Mouse (Mus musculus) heart, postnatal 0 days (tissue): ENCODE data around the gene Aldh3a2. TPM values are rescaled to one million over a fixed set of nuclear protein-coding genes. Genes with fewer than 3 reads are reported as not detected.

Source experiments
- ATAC-seq: fragments of 200-750 bp; cut with Nextera tagmentation; 2 replicates; pipeline ENCODE4 v1.8.0; 2017; ENCODE audit warnings: low read depth, moderate number of reproducible peaks, moderate library complexity; ENCODE audit not compliant: insufficient read depth
- DNase-seq: peaks from one replicate; pipeline ENCODE4 v3.0.0-alpha.2; 2016; ENCODE audit warnings: low spot score
- H3K27ac ChIP-seq: fragments of 300-500 bp; sonication (generic); 2 replicates; pipeline ENCODE4 v1.5.1; 2014; ENCODE audit warnings: low read depth, mild to moderate bottlenecking
- H3K27me3 ChIP-seq: fragments of 300-500 bp; sonication (generic); 2 replicates; pipeline ENCODE4 v1.6.1; 2014; ENCODE audit warnings: low read length, mixed read lengths; ENCODE audit not compliant: control insufficient read depth, insufficient read depth
- H3K36me3 ChIP-seq: fragments of 300-500 bp; sonication (generic); replicated peaks from 2 replicates; pipeline ENCODE4 v1.6.1; 2014; ENCODE audit warnings: low read length, mixed read lengths; ENCODE audit not compliant: control insufficient read depth, insufficient read depth
- H3K4me1 ChIP-seq: fragments of 300-500 bp; sonication (generic); 2 replicates; pipeline ENCODE4 v1.6.1; 2014; ENCODE audit warnings: antibody characterized with exemption; ENCODE audit not compliant: control insufficient read depth, insufficient read depth
- H3K4me2 ChIP-seq: fragments of 300-500 bp; sonication (generic); 2 replicates; pipeline ENCODE4 v1.6.1; 2014; ENCODE audit warnings: low read depth, mild to moderate bottlenecking, low read length, moderate library complexity
- H3K4me3 ChIP-seq: fragments of 300-500 bp; sonication (generic); 2 replicates; pipeline ENCODE4 v1.5.1; 2014; ENCODE audit warnings: low read depth, low read length
- H3K9ac ChIP-seq: fragments of 300-500 bp; sonication (generic); replicated peaks from 2 replicates; pipeline ENCODE4 v1.6.1; 2014; ENCODE audit warnings: low read depth, low read length, mixed read lengths
- H3K9me3 ChIP-seq: fragments of 300-500 bp; sonication (generic); replicated peaks from 2 replicates; pipeline ENCODE4 v1.6.1; 2016; ENCODE audit warnings: low read length; ENCODE audit not compliant: control insufficient read depth
- CTCF ChIP-seq: IDR thresholded peaks from 2 replicates; pipeline ENCODE4 v1.5.1; 2016; ENCODE audit warnings: antibody characterized with exemption, control low read depth, low read depth
- EP300 ChIP-seq: IDR thresholded peaks from 2 replicates; pipeline ENCODE4 v1.6.1; 2016; ENCODE audit warnings: antibody characterized with exemption, low read depth
- whole genome bisulfite sequencing: fragments of 180-500 bp; shearing (Covaris S2); extraction: QIAGEN DNeasy Blood & Tissue Kit; methylation state at CpG from one replicate; pipeline ENCODE4 v1.1.7; 2014; 5-methylcytosine and 5-hydroxymethylcytosine counted together
- polyA plus RNA-seq: library from polyadenylated mRNA; unstranded; fragments of >200 nt; fragmentation: Nextera tagmentation; extraction: Ambion mirVana; gene quantifications from 2 replicates; pipeline ENCODE4 v1.2.1, GENCODE M21; 2015
- total RNA-seq: library from RNA; depleted of rRNA; stranded (reverse); fragments of >200 nt; gene quantifications from 2 replicates; pipeline ENCODE4 v1.2.3, GENCODE M21; 2014; ENCODE audit warnings: low replicate concordance

Aldh3a2 gene
- total and polyA plus RNA-seq, 2 experiments from 2014 or later: 29.1 to 36.0 TPM

GRCm38 (mm10) chr11:61252807-61253206 lies 14.5 kb downstream of the Aldh3a2 start:
- peaks cover 7% of the 10 kb centered on the region; the same call in 1 of the 2 replicates for H3K4me1 ChIP-seq
- TF ChIP-seq EP300: no peak
- no peak for TF ChIP-seq CTCF
- H3K9ac ChIP-seq: no peak overlapping the region
- peak; percentile 84 for ATAC-seq
- DNase-seq: peak; percentile 84
- H3K9me3 ChIP-seq: no peaks in the 10 kb centered on the region
- H3K27me3 ChIP-seq: no peaks in the 10 kb centered on the region
- 30% methylated on average over 12 of the region's 12 CpGs for WGBS
- H3K4me2 ChIP-seq: peak overlapping the region; percentile 11; the same call in 1 of the 2 replicates
- H3K36me3 ChIP-seq: peaks cover 77% of the 10 kb centered on the region
- H3K27ac ChIP-seq: no peak overlapping the region
- no peak overlapping the region for H3K4me3 ChIP-seq

DNA sequence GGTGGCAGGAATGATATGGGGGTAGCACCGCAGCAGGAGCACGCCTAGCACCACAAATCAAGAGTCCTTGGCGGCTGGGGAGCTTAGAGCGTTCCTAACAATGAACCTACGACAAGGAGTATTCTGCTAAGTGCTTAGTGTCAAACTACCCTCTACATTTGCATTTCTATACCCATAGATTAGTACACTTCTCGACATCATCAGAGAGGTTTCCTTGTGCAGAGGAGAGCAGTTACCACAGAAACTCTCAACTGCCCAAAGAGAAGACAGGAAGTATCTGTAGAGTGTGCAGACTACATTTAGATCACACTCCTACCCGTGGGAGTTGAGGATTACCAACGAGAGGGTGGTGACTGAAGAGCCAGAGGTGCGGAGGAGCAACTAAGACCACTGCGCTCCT lies 15.5 kb downstream of the Aldh3a2 start:
- no peak for DNase-seq
- H3K4me3 ChIP-seq: no peak overlapping the region
- WGBS: 78% methylated on average over 10 of the region's 10 CpGs
- TF ChIP-seq EP300 (no peak), CTCF (no peak)
- H3K4me1 ChIP-seq: peaks cover 7% of the 10 kb centered on the region; the same call in 1 of the 2 replicates
- no peaks in the 10 kb centered on the region for H3K27me3 ChIP-seq
- ATAC-seq: no peak
- peaks cover 78% of the 10 kb centered on the region for H3K36me3 ChIP-seq
- no peaks in the 10 kb centered on the region for H3K9me3 ChIP-seq
- no peak overlapping the region for H3K9ac ChIP-seq
- no peak overlapping the region for H3K27ac ChIP-seq
- H3K4me2 ChIP-seq: no peak overlapping the region

- ATAC-seq (no peak), DNase-seq (no peak)
- Histone ChIP-seq H3K9ac (no peak overlapping the region), H3K4me3 (no peak overlapping the region), H3K4me1 (no peaks in the 10 kb centered on the region), H3K36me3 (peaks cover 50% of the 10 kb centered on the region), H3K27ac (no peak overlapping the region), H3K4me2 (no peak overlapping the region), H3K9me3 (no peaks in the 10 kb centered on the region), H3K27me3 (no peaks in the 10 kb centered on the region)
- 80% methylated on average over 7 of the region's 7 CpGs for WGBS
- no peak for TF ChIP-seq CTCF
- TF ChIP-seq EP300: no peak
These were observed 22.9 kb downstream of the Aldh3a2 start for GRCm38 (mm10) chr11:61244406-61244805.

GRCm38 (mm10) chr11:61236015-61236414 lies 31.2 kb downstream of the Aldh3a2 start:
- Histone ChIP-seq H3K4me2 (no peak overlapping the region), H3K36me3 (no peaks in the 10 kb centered on the region), H3K27me3 (no peaks in the 10 kb centered on the region), H3K9me3 (no peaks in the 10 kb centered on the region), H3K4me1 (no peaks in the 10 kb centered on the region), H3K27ac (no peak overlapping the region), H3K9ac (no peak overlapping the region), H3K4me3 (no peak overlapping the region)
- ATAC-seq (no peak), DNase-seq (no peak)
- no peak for TF ChIP-seq EP300
- no peak for TF ChIP-seq CTCF
- 81% methylated on average over 3 of the region's 3 CpGs for WGBS

DNA sequence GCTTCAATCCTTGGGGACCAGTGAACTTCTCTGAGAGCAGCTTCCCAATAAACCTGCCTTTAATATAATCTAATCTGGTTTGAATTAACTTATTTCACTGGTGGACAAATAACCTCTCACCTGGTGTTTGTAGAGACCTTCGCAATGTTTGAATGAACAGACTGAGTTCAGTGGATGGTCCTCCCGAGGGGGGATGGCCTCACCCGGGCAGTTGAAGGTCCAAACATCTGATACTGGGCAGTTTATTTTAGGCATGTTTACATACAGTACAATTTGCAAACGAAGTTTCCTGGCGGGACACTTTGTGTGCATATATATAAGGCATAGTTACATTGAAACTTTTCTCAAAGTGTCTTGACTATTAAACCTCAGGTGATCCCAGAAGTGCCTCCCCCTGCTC lies 33.1 kb downstream of the Aldh3a2 start:
- Histone ChIP-seq H3K4me2 (no peak overlapping the region), H3K4me1 (no peaks in the 10 kb centered on the region), H3K27ac (no peak overlapping the region), H3K4me3 (no peak overlapping the region), H3K27me3 (no peaks in the 10 kb centered on the region), H3K9ac (no peak overlapping the region), H3K36me3 (no peaks in the 10 kb centered on the region), H3K9me3 (no peaks in the 10 kb centered on the region)
- no peak for ATAC-seq
- DNase-seq: no peak
- TF ChIP-seq CTCF (no peak), EP300 (no peak)
- WGBS: 43% methylated on average over 5 of the region's 5 CpGs

DNA sequence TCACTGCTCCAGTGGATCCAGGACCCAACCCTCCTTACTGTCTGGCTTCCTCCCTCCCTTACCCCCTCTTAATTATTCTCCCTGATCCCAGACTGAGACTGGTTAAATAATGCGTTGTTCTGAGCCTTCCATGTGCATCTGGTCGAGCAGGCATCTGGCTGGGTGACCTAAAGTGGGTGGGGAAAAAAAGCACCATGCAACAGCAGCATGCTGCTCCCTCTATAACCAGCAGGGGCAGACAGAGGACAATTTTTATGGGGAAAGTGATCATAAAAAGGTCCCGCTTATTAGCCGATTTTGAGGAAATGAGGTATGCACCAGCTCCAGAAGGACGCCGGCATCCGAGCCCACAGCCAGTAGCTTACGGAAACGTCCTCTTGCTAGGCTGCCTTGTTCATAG lies 35.9 kb downstream of the Aldh3a2 start:
- Histone ChIP-seq H3K4me1 (peaks cover 10% of the 10 kb centered on the region; the same call in 1 of the 2 replicates), H3K4me3 (no peak overlapping the region), H3K27me3 (no peaks in the 10 kb centered on the region), H3K9ac (no peak overlapping the region), H3K4me2 (peak overlapping the region; percentile 27; the same call in 1 of the 2 replicates), H3K9me3 (no peaks in the 10 kb centered on the region), H3K27ac (no peak overlapping the region), H3K36me3 (no peaks in the 10 kb centered on the region)
- DNase-seq (peak; percentile 84), ATAC-seq (peak; percentile 85)
- whole genome bisulfite sequencing: 11% methylated on average over 9 of the region's 9 CpGs
- TF ChIP-seq CTCF (peak; percentile 86), EP300 (no peak)
